Mouse (Mus musculus): Measurements from ENCODE around the gene Rwdd1.

- TF ChIP-seq CTCF (IDR thresholded peaks at IDR 0.05; ENCODE audit: low read depth) (no peak), EP300 (optimal IDR thresholded peaks at IDR 0.05) (no peak)
These were observed 44.5 kb downstream of the Rwdd1 start for GRCm38 (mm10) chr10:33974781-33975494.

All from stomach, postnatal 0 days (tissue).